Mouse (Mus musculus) lung, embryonic 16.5 days (tissue): ENCODE data around the gene Zfp628. TPM values are rescaled to one million over a fixed set of nuclear protein-coding genes. Genes with fewer than 3 reads are reported as not detected.
A peak's percentile ranks its signal among the peaks of the same experiment; 100 is the strongest.
"Not testable (repeated sequence)": the region's sequence is repeated elsewhere in the genome, so short reads cannot be mapped to it uniquely, and the experiment has no call there.

Experiments used
- ATAC-seq: fragments of 200-750 bp; cut with Nextera tagmentation; 2 replicates; pipeline ENCODE4 v1.8.0; 2017; ENCODE audit warnings: low read depth, mild to moderate bottlenecking, moderate library complexity
- H3K27ac ChIP-seq: fragments of 300-500 bp; sonication (generic); 2 replicates; pipeline ENCODE4 v1.5.1; 2014; ENCODE audit warnings: mild to moderate bottlenecking, control low read depth, low read length
- H3K27me3 ChIP-seq: fragments of 300-500 bp; sonication (generic); 2 replicates; pipeline ENCODE4 v1.6.1; 2014; ENCODE audit warnings: low read depth, low read length, mixed read lengths; ENCODE audit not compliant: control insufficient read depth, insufficient read depth
- H3K36me3 ChIP-seq: fragments of 300-500 bp; sonication (generic); 2 replicates; pipeline ENCODE4 v1.6.1; 2014; ENCODE audit warnings: low read length; ENCODE audit not compliant: control insufficient read depth, insufficient read depth
- H3K4me1 ChIP-seq: fragments of 300-500 bp; sonication (generic); replicated peaks from 2 replicates; pipeline ENCODE4 v1.6.1; 2014; ENCODE audit warnings: low read length, mixed read lengths; ENCODE audit not compliant: control insufficient read depth, insufficient read depth
- H3K4me2 ChIP-seq: fragments of 300-500 bp; sonication (generic); 2 replicates; pipeline ENCODE4 v1.6.1; 2014; ENCODE audit warnings: low read depth, low read length, control low read depth
- H3K4me3 ChIP-seq: fragments of 300-500 bp; sonication (generic); 2 replicates; pipeline ENCODE4 v1.5.1; 2014; ENCODE audit warnings: mild to moderate bottlenecking, low read length, control low read depth
- H3K9ac ChIP-seq: fragments of 300-500 bp; sonication (generic); 2 replicates; pipeline ENCODE4 v1.6.1; 2014; ENCODE audit warnings: low read length, control low read depth
- H3K9me3 ChIP-seq: fragments of 300-500 bp; sonication (generic); 2 replicates; pipeline ENCODE4 v1.6.1; 2016; ENCODE audit warnings: low read length; ENCODE audit not compliant: control insufficient read depth
- WGBS: fragments of 180-500 bp; shearing (Covaris S2); extraction: QIAGEN DNeasy Blood & Tissue Kit; methylation state at CpG from one replicate; pipeline ENCODE4 v1.1.7; 2014; 5-methylcytosine and 5-hydroxymethylcytosine counted together
- polyA plus RNA-seq: library from polyadenylated mRNA; unstranded; fragments of >200 nt; fragmentation: Nextera tagmentation; extraction: Ambion mirVana; gene quantifications from 2 replicates; pipeline ENCODE4 v1.2.1, GENCODE M21; 2015

The Zfp628 gene
- 3.4 and 3.7 TPM in 2 replicates for polyA plus RNA-seq

- Histone ChIP-seq H3K4me1 (peaks cover 13% of the 10 kb centered on the region), H3K9ac (peak within 1 kb of the TSS; percentile 96), H3K9me3 (no peaks in the 10 kb centered on the region), H3K4me2 (peak within 1 kb of the TSS; percentile 91), H3K4me3 (peak within 1 kb of the TSS; percentile 77), H3K36me3 (peaks cover 12% of the 10 kb centered on the region), H3K27me3 (no peaks in the 10 kb centered on the region), H3K27ac (peak within 1 kb of the TSS; percentile 97)
- under 1% methylated on average over 31 of the region's 56 CpGs for WGBS
- ATAC-seq: peak; percentile 93
Measured at GRCm38 (mm10) chr7:4915007-4915665, at the start of gene Zfp628. TSS of gene Zfp628 (plus strand) at chr7:4915217.

GRCm38 (mm10) chr7:4865579-4866493 lies 49.2 kb upstream of the Zfp628 start:
- 4% methylated on average over 40 of the region's 40 CpGs for WGBS
- H3K9ac ChIP-seq: peak overlapping the region; percentile 84
- ATAC-seq: peak; percentile 99
- peak overlapping the region; percentile 66 for H3K4me3 ChIP-seq
- H3K36me3 ChIP-seq: no peaks in the 10 kb centered on the region
- H3K27ac ChIP-seq: peak overlapping the region; percentile 80
- no peaks in the 10 kb centered on the region; the same call in 1 of the 2 replicates for H3K9me3 ChIP-seq
- H3K4me1 ChIP-seq: peaks cover 22% of the 10 kb centered on the region
- H3K4me2 ChIP-seq: peak overlapping the region; percentile 77
- no peaks in the 10 kb centered on the region for H3K27me3 ChIP-seq

- Histone ChIP-seq H3K27ac (peak overlapping the region; percentile 80), H3K9me3 (no peaks in the 10 kb centered on the region; the same call in 1 of the 2 replicates), H3K4me2 (peak overlapping the region; percentile 61), H3K4me1 (peaks cover 22% of the 10 kb centered on the region), H3K4me3 (peak overlapping the region; percentile 66), H3K9ac (peak overlapping the region; percentile 76), H3K36me3 (no peaks in the 10 kb centered on the region), H3K27me3 (no peaks in the 10 kb centered on the region)
- WGBS: 32% methylated on average over 10 of the region's 10 CpGs
- no peak for ATAC-seq
Measured at GRCm38 (mm10) chr7:4866631-4867180, 48.3 kb upstream of the Zfp628 start.

- Histone ChIP-seq H3K27ac (no peak within 1 kb of the TSS), H3K9ac (no peak within 1 kb of the TSS), H3K4me2 (no peak within 1 kb of the TSS), H3K4me3 (no peak within 1 kb of the TSS), H3K27me3 (no peaks in the 10 kb centered on the region), H3K36me3 (no peaks in the 10 kb centered on the region), H3K9me3 (no peaks in the 10 kb centered on the region; the same call in 1 of the 2 replicates), H3K4me1 (peaks cover 14% of the 10 kb centered on the region)
- no peak for ATAC-seq
- 44% methylated on average over 6 of the region's 6 CpGs for WGBS
Measured at GRCm38 (mm10) chr7:4870133-4870532, 44.9 kb upstream of the Zfp628 start, which contains the start of gene Isoc2b. TSS of gene Isoc2b (minus strand) at chr7:4870258.

- WGBS: under 1% methylated on average over 22 of the region's 22 CpGs
Measured at GRCm38 (mm10) chr7:4876753-4877221, 38.2 kb upstream of the Zfp628 start, which contains the start of gene Isoc2a. TSS of gene Isoc2a (plus strand) at chr7:4877153.

GRCm38 (mm10) chr7:4877226-4877625 lies 37.8 kb upstream of the Zfp628 start:
- Histone ChIP-seq H3K9me3 (no peaks in the 10 kb centered on the region), H3K4me2 (peak overlapping the region; percentile 92), H3K4me1 (peaks cover 7% of the 10 kb centered on the region), H3K9ac (peak overlapping the region; percentile 77), H3K4me3 (peak overlapping the region; percentile 69), H3K36me3 (no peaks in the 10 kb centered on the region), H3K27ac (peak overlapping the region; percentile 44; the same call in 1 of the 2 replicates), H3K27me3 (no peaks in the 10 kb centered on the region)
- WGBS: 4% methylated on average over 11 of the region's 11 CpGs
- peak; percentile 34 for ATAC-seq

More at GRCm38 (mm10) chr7:4876753-4877221, 38.2 kb upstream of the Zfp628 start, which contains the start of gene Isoc2a:
- H3K4me1 ChIP-seq: peaks cover 7% of the 10 kb centered on the region
- H3K4me3 ChIP-seq: peak within 1 kb of the TSS; percentile 69
- peak within 1 kb of the TSS; percentile 44; the same call in 1 of the 2 replicates for H3K27ac ChIP-seq
- no peaks in the 10 kb centered on the region for H3K36me3 ChIP-seq
- H3K27me3 ChIP-seq: no peaks in the 10 kb centered on the region
- peak; percentile 100 for ATAC-seq
- H3K9me3 ChIP-seq: no peaks in the 10 kb centered on the region
- H3K4me2 ChIP-seq: peak within 1 kb of the TSS; percentile 92
- H3K9ac ChIP-seq: peak within 1 kb of the TSS; percentile 77

- ATAC-seq: no peak
- no peaks in the 10 kb centered on the region for H3K9me3 ChIP-seq
- H3K27me3 ChIP-seq: no peaks in the 10 kb centered on the region
- no peak overlapping the region for H3K9ac ChIP-seq
- H3K4me1 ChIP-seq: peaks cover 7% of the 10 kb centered on the region
- H3K4me3 ChIP-seq: no peak overlapping the region
- no peaks in the 10 kb centered on the region for H3K36me3 ChIP-seq
- H3K4me2 ChIP-seq: no peak overlapping the region
- no peak overlapping the region for H3K27ac ChIP-seq
Measured at GRCm38 (mm10) chr7:4878186-4878585, 36.8 kb upstream of the Zfp628 start.

GRCm38 (mm10) chr7:4879036-4879435 lies 36.0 kb upstream of the Zfp628 start:
- WGBS: 90% methylated on average over 1 of the region's 1 CpGs
- H3K4me1 ChIP-seq, H3K36me3 ChIP-seq, H3K27me3 ChIP-seq, ATAC-seq, H3K4me2 ChIP-seq, H3K4me3 ChIP-seq, H3K27ac ChIP-seq, H3K9me3 ChIP-seq, H3K9ac ChIP-seq: not testable (repeated sequence)
